Mouse (Mus musculus): ENCODE results near the gene Wdr38.
"Not testable (repeated sequence)": the region's sequence is repeated elsewhere in the genome, so short reads cannot be mapped to it uniquely, and the experiment has no call there.

The Wdr38 gene

GRCm38 (mm10) chr2:38992452-38992851, 4.8 kb upstream of the Wdr38 start:
- DNase-seq (ENCODE audit: low spot score), result no peak

- no peak for DNase-seq (ENCODE audit: low spot score)
Measured at GRCm38 (mm10) chr2:38999381-38999780, 2.1 kb downstream of the Wdr38 start.

GRCm38 (mm10) chr2:38999910-39000586, 2.8 kb downstream of the Wdr38 start:
- peak; percentile 12 for DNase-seq (ENCODE audit: low spot score)

GRCm38 (mm10) chr2:39000587-39000919, 3.3 kb downstream of the Wdr38 start:
- no peak for DNase-seq (ENCODE audit: low spot score)

GRCm38 (mm10) chr2:39001866-39002265, 4.6 kb downstream of the Wdr38 start:
- no peak for DNase-seq (ENCODE audit: low spot score)

- DNase-seq (ENCODE audit: low spot score), result no peak
Measured at GRCm38 (mm10) chr2:39003106-39003505, 5.8 kb downstream of the Wdr38 start.

- no peak for DNase-seq (ENCODE audit: low spot score)
Measured at GRCm38 (mm10) chr2:39003512-39003911, 6.2 kb downstream of the Wdr38 start.

GRCm38 (mm10) chr2:39004372-39004771, 7.1 kb downstream of the Wdr38 start:
- DNase-seq (ENCODE audit: low spot score), result peak; percentile 52

GRCm38 (mm10) chr2:39004880-39005435, 7.7 kb downstream of the Wdr38 start, which contains the start of gene Arpc5l:
Gene Arpc5l (plus strand): TSS chr2:39005348.
- DNase-seq (ENCODE audit: low spot score), result peak; percentile 97

- peak; percentile 73 for DNase-seq (ENCODE audit: low spot score)
Measured at GRCm38 (mm10) chr2:39005574-39006079, 8.4 kb downstream of the Wdr38 start, which contains the start of gene Rpl35. Gene Rpl35 (minus strand): TSS chr2:39005624.

- no peak for DNase-seq (ENCODE audit: low spot score)
Measured at GRCm38 (mm10) chr2:39006149-39006730, 9.0 kb downstream of the Wdr38 start.

GRCm38 (mm10) chr2:39007865-39008264, 10.6 kb downstream of the Wdr38 start:
- DNase-seq (ENCODE audit: low spot score), result peak; percentile 95

- DNase-seq (ENCODE audit: low spot score), result peak; percentile 39
Measured at GRCm38 (mm10) chr2:39008350-39008851, 11.1 kb downstream of the Wdr38 start.

- DNase-seq (ENCODE audit: low spot score), result peak; percentile 32
Measured at GRCm38 (mm10) chr2:39008954-39009365, 11.7 kb downstream of the Wdr38 start.

GRCm38 (mm10) chr2:39010144-39010543, 12.9 kb downstream of the Wdr38 start:
- not testable (repeated sequence) for DNase-seq (ENCODE audit: low spot score)

- no peak for DNase-seq (ENCODE audit: low spot score)
Measured at GRCm38 (mm10) chr2:39011264-39011663, 14.0 kb downstream of the Wdr38 start.

- no peak for DNase-seq (ENCODE audit: low spot score)
Measured at GRCm38 (mm10) chr2:39011971-39012370, 14.7 kb downstream of the Wdr38 start.

- no peak for DNase-seq (ENCODE audit: low spot score)
Measured at GRCm38 (mm10) chr2:39012768-39013279, 15.5 kb downstream of the Wdr38 start.

- no peak for DNase-seq (ENCODE audit: low spot score)
Measured at GRCm38 (mm10) chr2:39016581-39016980, 19.3 kb downstream of the Wdr38 start.

- no peak for DNase-seq (ENCODE audit: low spot score)
Measured at GRCm38 (mm10) chr2:39020004-39020403, 22.7 kb downstream of the Wdr38 start.

GRCm38 (mm10) chr2:39031611-39032010, 34.3 kb downstream of the Wdr38 start:
- DNase-seq (ENCODE audit: low spot score), result no peak

- no peak for DNase-seq (ENCODE audit: low spot score)
Measured at GRCm38 (mm10) chr2:39040215-39040614, 42.9 kb downstream of the Wdr38 start.

- no peak for DNase-seq (ENCODE audit: low spot score)
Measured at GRCm38 (mm10) chr2:39048515-39048914, 51.2 kb downstream of the Wdr38 start.

Measured in embryo, embryonic 10 days (tissue).